Mouse (Mus musculus) bone marrow, adult 2 months (tissue): Measurements from ENCODE around the gene Lmbrd1.

Experiments used
- CTCF ChIP-seq: fragments of 200-500 bp; IDR thresholded peaks from 2 replicates; pipeline ENCODE4 v1.5.1; 2011; ENCODE audit warnings: low read length, control low read depth; ENCODE audit not compliant: control insufficient read depth, insufficient read depth
- POLR2A ChIP-seq: fragments of 200-500 bp; IDR thresholded peaks from 2 replicates; pipeline ENCODE4 v1.6.1; 2011; ENCODE audit warnings: low read depth, mild to moderate bottlenecking, control low read depth, low read length, borderline replicate concordance; ENCODE audit not compliant: control insufficient read depth

DNA sequence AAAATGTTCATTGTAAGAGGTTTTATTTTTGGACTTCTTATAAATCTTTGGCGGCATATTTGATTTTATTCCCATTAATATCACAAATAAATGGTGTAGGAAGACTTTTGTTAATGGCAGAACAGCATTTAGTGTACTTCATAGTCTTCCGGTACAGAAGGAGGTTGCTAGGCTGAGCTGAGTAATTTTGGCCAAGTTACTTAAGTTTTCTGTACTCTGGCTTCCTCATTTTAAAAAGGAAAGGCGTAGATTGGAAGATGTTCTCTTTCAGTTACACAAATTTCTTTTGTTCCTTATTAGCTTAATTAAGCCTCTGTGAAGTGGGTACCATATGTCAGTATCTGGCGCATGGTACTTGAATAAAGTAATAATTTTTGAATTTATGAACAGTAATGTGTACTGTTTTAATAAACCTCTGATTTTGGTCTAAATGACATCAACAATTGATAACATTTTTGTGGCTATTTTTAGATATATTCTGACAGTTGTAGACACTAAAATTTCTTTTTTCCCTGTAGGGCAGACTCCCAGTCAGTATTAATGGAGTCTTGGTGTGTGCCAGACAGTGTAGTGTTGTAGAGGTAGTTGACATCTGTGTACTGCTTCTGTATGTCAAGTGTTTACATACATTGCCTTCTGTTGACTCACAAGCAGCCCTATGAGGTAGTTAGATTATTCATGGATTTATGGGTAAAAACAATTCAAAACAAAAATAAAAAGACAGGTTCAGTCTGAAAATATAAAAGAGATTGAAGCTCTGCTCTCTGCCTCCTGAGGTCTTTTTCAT, 8.0 kb downstream of the Lmbrd1 start:
- TF ChIP-seq POLR2A: no peak
- no peak for TF ChIP-seq CTCF
